Mouse (Mus musculus) brain, embryonic 14.5 days (tissue): ENCODE data around the gene Mrps26. TPM values are rescaled to one million over a fixed set of nuclear protein-coding genes. Genes with fewer than 3 reads are reported as not detected.

ENCODE experiments used
- DNase-seq: peaks from one replicate; pipeline ENCODE4 v3.0.0-alpha.2; 2011; ENCODE audit warnings: low read depth
- CTCF ChIP-seq: fragments of 200-500 bp; IDR thresholded peaks from 2 replicates; pipeline ENCODE4 v1.5.1; 2012; ENCODE audit warnings: inconsistent platforms, mild to moderate bottlenecking, moderate library complexity, borderline replicate concordance; ENCODE audit not compliant: insufficient read depth, insufficient read length; ENCODE audit errors: extremely low read depth
- POLR2A ChIP-seq: fragments of 200-500 bp; IDR thresholded peaks from 2 replicates; pipeline ENCODE4 v1.6.1; 2012; ENCODE audit warnings: mild to moderate bottlenecking, inconsistent platforms, borderline replicate concordance; ENCODE audit not compliant: poor library complexity, insufficient read depth, insufficient read length, severe bottlenecking; ENCODE audit errors: extremely low read depth
- polyA plus RNA-seq: library from polyadenylated mRNA; depleted of rRNA; stranded (reverse); fragments of >200 nt; gene quantifications from 2 replicates; pipeline ENCODE4 v1.2.3, GENCODE M21; 2012

Gene Mrps26
- polyA plus RNA-seq, 1 experiment = 63.1 TPM

DNA sequence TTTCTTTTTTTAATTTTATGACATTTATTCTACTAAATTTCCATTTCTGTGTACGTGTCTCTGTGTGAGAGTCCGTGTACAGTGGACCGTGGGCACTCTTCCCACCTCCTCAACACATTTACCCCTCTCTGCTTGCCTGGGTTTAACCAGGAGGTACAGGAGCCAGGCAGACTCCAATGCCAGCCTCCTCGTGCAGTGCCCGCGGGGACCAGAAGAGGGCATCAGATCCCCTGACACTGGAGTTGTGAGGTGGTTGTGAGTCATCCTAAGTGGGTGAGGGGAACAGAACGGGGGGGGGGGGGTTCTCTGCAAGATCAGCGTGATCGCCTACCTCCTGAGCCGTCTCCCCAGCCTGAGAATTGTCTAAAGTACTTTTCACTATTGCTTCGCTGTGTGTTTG, 14.6 kb downstream of the Mrps26 start:
- peak; percentile 43 for DNase-seq

DNA sequence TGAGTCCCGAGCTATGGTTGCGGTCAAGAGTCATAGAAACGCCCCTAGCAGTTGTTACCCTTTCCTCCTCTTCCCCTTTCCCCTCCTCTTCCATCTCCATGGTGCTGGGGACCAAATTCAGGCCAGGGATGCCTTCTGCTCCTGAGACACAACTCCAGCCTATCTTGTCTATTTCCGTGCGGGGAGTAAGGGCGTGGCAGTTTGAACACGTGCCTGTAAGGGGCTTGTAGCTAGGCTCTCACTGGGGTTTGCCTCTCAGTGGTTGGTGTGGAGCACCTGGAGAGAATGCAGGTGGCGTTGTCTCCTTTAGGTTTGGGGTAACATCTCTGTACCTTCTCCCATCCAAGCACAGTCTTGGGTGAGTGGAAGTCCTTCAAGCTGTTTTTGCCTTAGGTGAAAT, 16.2 kb downstream of the Mrps26 start:
- DNase-seq = no peak
- TF ChIP-seq POLR2A (no peak), CTCF (no peak)

More for the DNA sequence above, 14.6 kb downstream of the Mrps26 start:
- TF ChIP-seq POLR2A = no peak
- TF ChIP-seq CTCF = peak; percentile 72

DNA sequence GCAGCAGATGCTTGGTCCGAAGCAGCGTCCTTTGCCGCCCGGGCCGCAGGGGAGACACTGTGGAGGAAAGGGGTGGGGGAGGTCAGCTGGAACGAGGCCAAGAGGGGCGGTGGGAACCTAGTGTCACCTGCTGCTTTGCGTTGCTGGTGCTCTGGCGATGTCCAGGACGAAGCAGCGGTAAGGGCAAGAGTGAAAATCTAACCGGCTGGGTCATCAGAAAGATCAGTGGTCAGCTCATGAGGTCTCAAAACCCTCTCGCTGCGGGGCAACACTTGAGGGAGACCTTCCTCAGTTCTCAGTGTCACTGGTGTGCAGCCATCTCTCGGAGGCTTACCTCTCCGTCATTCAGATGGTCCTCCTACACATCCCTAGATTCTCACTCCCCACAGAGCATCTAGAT, 17.7 kb downstream of the Mrps26 start:
- DNase-seq = no peak
- no peak for TF ChIP-seq CTCF
- TF ChIP-seq POLR2A = no peak

DNA sequence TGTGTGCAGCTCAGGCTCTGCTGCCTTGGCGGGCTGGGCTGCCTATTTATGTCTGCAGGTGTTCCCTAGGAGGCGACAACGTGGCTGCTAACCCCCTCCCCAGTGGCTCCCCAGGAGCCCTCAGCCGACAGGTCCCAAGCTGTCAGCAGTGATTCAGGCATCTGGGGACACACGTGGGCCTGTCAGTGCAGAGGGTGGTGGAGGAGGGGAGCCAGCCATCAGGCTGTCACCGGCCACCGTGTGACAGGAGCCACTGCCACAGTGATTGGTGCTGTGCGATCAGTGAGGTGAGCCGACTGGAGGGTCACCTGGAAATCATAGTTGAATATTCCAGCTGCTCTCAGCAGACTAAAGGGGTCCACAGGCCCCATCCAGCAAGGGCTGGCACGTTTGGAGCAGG, 19.0 kb downstream of the Mrps26 start, which contains the start of gene Avp:
TSS of gene Avp (minus strand) at position 3 of the 400 bp plus-strand sequence.
- no peak for TF ChIP-seq CTCF
- no peak for TF ChIP-seq POLR2A
- no peak for DNase-seq

DNA sequence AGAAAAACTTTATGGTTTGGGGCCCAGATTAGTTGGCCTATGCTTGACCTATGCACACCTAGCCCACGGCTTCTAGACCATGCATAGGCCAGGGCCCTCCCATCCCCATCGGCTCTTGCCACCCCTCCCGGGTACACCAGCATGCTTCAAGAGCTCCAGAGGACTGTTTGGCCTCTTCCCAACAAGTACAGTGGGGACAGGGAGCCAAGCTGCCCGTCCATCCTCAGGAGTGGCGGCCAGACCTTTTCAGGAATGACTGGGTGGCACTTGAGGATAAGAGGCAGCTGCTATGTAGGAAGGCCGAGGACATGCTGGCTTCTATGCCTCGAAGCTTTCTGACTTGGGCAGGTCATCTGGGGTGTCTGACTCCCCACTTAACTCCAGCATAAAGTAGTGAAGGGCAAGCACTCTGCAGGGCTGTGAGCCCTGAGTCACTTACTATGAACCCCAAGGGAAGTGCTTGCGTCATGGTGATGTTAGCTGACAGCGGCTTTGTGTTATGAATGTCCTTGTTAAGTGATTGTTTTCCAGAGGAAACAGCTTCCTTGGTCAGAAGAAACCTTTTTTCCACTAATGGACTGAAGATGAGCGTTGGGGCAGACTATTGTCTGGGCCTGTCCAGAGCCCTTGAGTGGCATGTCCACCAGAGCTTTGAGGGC, 20.5 kb downstream of the Mrps26 start:
- TF ChIP-seq POLR2A = no peak
- no peak for TF ChIP-seq CTCF

DNA sequence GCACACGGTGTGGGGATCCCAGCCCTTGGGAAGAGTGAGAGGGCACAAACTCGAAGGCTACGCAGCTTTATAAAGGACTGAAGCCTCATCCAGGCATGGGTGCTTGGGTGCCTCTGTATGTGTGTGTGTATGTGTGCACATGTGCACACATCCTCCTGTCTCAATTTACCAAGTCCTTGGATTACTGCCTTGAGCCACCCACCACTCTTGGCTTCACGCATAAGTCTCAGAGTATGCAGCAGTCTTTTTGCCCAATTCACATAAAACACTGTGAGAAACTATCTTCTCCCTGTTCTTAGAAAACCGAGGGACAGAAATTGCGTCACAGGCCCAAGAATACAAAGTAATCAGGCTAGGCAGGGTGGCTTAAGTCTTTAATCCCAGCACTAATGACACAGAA, 22.5 kb downstream of the Mrps26 start:
- no peak for DNase-seq
- TF ChIP-seq CTCF (no peak), POLR2A (no peak)

More for the DNA sequence above, 20.5 kb downstream of the Mrps26 start:
- DNase-seq = no peak

DNA sequence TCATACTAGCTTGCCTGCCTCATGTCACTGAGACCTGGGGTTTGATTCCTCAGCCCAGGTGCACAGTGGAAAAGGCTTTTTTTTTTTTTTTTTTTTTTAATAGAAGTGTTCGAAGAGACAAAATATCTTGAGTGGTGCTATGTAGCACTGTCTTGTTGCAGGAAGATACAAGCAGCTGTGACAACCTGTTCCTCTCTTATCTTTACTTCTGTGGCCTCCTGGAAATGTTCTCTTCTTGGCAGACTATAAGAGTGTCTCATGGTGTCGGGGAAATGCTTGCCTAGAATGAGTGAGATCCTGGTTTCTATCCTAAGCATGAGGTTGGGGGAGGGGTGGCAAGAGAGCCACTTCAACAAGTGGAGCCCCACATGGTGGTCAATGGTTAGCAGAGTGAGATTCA, 24.8 kb downstream of the Mrps26 start:
- no peak for DNase-seq
- TF ChIP-seq CTCF = no peak
- no peak for TF ChIP-seq POLR2A

DNA sequence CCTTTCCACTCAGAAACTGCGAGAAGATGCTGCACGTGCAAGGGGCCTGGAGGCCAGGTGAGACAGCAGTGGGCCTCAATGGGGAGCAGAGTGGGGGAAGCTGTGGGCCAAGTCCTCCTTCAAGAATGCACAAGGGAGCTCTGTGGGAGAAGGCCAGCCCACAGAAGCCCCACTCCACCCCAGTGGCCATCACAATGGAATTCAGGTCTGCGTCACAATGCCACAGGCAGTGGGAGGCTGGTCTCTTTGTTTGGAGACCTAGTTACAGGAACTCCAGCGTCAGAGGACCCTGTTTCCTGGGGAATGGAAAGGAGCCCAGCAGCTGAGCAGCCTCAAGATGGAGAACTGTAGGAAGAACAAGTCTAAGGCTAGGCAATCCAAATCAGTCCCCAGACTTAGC, 25.6 kb downstream of the Mrps26 start:
- no peak for DNase-seq
- TF ChIP-seq POLR2A (no peak), CTCF (no peak)

DNA sequence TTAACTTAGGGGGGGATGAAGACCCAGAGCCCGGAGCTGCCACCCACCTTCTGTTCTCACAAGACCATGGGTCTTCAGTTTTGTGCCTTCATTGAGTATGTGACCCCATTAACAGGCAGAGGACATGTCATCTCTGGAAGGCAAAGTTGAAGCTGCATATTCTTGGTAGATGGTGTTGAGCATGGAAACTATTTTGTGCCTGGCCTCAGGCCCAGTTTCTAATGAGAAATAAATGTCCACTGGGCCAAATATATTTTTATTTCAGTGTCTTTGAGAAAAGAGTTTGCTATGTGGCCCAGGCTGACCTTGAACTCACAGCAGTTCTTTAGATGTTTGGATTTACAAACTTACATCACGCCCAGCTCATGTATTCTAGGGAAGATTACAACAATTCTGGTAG, 26.2 kb downstream of the Mrps26 start:
- no peak for DNase-seq
- TF ChIP-seq POLR2A (no peak), CTCF (no peak)

DNA sequence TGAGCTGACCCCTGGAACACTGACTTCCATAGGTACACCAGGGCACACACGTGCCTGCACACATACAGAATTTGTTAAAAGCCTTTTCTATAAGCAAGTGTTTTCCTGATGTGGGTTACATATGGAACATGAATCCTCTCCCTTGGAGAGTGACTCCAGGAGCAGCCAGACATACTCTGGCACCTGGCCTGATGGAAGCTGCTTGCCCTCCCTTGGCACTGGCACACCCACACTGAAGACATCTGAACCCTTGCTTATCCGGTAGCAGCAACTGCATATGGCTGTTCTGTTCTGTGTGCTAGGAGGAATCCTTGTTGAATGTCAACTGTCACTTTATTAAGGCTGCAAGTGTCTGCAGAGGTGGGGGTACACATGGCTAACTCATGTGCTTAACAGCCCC, 27.5 kb downstream of the Mrps26 start:
- no peak for TF ChIP-seq CTCF
- TF ChIP-seq POLR2A = no peak
- DNase-seq = no peak

DNA sequence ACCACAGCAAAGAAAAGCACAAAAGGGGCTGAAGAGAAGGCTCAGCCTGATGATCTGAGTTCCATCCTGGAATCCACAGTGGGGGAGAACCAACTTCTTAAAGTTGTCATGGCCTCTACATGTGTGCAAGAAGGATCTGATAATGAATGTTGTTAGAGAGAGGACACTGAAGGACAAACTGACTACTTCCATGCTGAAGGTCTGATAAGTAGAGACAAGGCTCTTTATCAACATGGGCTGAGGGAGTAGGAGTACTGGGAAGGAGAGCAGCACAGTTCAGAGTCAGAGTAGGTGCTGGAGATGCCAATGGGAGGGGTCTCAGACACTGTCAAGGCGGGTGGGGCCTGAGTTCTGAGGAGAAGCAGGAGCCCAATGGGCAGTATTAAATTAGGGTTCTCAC, 32.1 kb downstream of the Mrps26 start:
- TF ChIP-seq CTCF = no peak
- DNase-seq = no peak

DNA sequence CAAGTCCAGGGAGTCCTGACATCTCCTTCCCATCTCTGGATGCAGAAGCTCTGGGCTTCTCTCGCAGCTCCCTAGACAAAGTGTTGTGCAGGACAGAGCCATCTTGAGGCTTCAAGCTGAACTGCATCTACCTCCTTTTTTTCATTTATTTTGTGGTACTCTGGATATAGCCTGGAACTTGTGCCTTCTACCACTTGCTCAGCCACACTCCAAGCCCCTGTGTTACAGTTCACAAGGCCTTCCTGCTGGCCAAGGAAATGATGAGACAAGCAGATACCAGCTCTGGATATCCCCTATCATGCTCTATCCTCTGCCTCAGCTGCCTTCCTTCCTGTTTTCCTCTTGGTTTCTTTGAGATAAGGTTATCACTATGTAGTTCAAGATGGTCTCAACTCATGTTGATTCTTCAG, 34.1 kb downstream of the Mrps26 start:
- peak; percentile 63 for DNase-seq
- TF ChIP-seq CTCF (peak; percentile 70; the same call in 1 of the 2 replicates), POLR2A (no peak)
